Mouse (Mus musculus): ENCODE measurements around the gene Ppara. TPM values are rescaled to one million over a fixed set of nuclear protein-coding genes. Genes with fewer than 3 reads are reported as not detected.

Gene Ppara
- total RNA-seq (2021) = 100 to 1,000 TPM in 1 of 2 experiments, 10 to 100 TPM in 1; 30.9 to 107 TPM
- long read RNA-seq, experiment 1, partial matches to known transcripts = 8 of 25 reads
- long read RNA-seq, experiment 1, other reads (novel, unspliced or antisense) = 9 of 25 reads
- long read RNA-seq, experiment 2, transcript Ppara-202 (8 exons, 3,413 nt) = major isoform, 28 of 76 reads
- long read RNA-seq, experiment 2, transcript Ppara-203 (8 exons, 2,519 nt) = minor isoform, 10 of 76 reads
- long read RNA-seq, experiment 2, partial matches to known transcripts = 8 of 76 reads
- long read RNA-seq, experiment 2, other reads (novel, unspliced or antisense) = 28 of 76 reads

DNA sequence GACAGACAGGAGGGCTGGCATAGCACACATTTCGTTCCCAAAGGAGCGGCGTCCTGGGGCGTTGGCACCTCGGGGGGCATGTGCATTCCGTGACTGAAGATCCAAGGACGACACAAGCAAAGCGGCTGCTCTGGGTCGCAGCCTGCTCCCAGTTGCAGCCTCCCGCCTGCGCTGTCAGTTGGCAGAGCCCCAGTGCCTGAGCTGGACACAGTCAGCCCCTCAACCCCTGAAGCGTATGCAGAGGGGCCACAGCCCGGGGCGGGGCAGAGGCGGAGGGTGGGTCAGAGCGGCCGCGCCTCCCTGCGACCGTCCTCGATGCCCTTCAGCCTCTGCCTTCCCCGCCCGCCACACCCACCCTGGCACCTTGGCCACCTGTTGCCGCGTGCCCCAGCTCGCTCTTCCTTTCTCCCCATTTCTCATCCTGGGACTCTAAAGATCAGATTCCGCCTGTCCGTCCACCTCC lies at the start of gene Ppara:
TSS of gene Ppara (plus strand) at position 413 of the 463 bp plus-strand sequence.
- no peak for DNase-seq (ENCODE audit: low spot score in 2 of 2)

DNA sequence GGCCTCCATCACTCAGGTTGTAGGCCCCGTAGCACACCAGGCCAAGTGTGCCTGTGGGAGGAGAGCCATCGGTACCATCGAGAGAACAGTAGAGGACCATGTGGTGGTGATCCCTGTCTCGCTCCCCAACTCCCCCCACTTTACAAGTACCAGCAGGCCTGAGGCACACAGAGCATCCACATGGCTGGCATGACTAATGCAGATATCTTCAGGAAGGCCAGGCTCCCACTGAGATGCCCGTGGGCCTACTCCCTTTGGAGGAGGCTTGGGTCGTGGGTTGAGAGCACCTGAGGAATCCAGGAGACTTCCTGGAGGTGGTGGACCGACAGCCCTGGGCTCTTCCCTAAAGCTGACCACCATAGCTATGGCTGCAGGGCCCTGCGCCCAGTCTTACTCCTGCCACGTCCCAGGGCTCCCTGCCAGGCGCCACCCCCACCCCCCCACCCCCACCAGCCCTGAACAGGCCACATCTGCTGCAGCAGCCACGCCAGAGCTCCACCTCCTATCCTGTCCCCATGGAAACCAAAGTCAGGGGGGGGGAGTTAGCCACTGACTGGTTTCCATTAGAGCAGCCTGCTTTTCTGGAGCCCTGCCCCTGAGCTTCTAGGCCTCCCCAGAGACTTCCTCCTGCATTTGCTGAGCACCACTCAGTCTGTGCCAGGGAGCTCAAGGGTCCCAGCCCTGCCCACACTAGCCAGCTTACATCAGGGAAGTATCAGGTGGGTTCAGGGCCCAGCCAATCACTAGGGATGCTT lies 48.0 kb upstream of the Ppara start:
- DNase-seq (ENCODE audit: low spot score in 2 of 2) = no peak

DNA sequence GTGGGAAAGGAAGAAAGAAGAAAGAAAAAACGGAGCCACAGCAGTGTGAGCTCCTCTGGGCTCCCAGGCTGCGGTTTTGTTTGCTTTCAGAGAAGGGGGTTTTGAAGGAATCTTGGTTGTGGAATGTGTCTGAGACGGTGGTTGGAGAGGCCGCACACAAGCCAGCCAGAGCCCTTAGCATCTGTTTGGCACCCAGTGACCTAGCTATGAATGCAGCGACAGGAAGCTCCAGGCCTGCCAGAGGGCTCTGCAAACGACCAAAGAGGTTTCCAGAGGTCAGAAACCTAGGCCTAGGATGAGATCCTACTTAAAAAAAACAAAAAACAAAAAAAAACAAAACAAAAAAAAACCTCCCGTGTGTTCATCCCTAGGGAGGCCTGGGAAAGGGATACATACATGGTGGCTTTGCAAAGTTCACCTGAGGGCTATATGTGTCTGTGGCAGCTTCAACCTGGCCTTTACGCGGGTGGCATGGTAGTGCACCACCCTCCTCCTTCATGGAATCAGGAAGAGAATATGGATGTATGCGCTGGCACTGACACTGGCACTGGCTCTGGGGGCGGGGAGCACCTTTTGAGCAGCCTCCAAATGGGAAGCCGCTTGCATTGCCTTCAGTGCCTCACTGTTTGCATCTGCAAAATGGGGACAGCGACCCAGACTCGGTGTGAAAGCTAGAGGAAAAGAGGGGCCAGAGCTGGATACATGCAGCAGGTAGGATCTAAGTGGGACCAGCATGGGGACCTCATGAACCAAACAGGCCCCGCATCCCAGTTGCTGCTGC lies 47.0 kb upstream of the Ppara start:
- DNase-seq (ENCODE audit: low spot score in 2 of 2) = no peak

DNA sequence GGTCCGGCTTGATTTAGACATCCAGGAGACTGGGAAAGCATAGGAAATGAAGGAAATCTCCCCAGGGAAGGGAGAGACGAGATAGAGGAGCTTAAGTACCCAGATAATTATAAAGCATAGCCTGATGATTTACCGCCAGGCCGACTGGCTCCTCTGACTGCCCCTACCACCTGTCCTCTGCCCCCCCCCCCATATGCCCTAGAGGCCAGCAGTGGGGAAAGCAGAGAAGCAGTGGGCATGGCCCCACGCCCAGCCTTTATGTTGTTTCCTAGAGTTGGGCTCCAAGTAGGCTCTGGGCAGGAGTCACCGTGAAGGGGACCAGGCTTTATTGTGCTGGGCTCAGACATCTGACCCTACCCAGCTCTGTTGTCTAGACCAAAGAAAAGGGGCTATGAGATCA lies 46.0 kb upstream of the Ppara start:
- no peak for DNase-seq (ENCODE audit: low spot score in 2 of 2)

DNA sequence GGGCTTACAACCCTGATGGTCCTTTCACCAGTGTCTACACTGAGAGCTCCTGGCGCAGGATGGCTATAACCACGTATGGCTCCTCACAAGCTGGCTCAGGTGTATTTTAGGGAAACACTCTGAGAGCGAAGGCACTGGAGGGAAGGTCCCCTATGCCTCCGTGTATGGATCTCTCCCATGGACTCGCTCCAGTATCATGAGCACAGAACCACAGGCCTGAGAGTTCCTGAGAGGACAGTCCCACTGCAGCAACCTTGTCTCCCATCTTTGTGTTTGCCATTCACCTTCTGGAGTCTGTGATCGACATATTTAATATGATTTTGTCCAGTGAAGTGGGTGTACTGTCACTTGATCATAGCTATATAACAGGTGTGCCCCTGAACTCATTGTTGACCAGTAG lies 45.3 kb upstream of the Ppara start:
- no peak for DNase-seq (ENCODE audit: low spot score in 2 of 2)

DNA sequence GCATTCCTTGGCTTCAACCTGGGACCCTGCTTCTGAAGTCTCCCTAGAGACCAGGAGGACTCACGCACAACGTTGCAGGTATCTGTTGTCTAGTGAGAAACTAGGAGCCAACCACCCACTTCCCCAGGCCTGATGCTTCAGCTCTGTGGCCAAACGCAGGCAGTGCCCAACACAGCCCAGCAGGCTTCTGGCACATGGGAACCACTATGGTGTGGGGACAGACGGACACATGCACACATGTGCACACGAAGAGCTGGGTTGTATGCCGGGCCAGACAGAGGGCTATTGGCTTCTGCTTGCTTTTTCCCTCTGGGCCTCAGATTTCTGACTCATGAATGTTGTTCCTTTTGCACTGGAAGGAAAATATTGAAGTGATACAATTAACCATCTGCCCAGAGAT lies 44.7 kb upstream of the Ppara start:
- no peak for DNase-seq (ENCODE audit: low spot score in 2 of 2)

DNA sequence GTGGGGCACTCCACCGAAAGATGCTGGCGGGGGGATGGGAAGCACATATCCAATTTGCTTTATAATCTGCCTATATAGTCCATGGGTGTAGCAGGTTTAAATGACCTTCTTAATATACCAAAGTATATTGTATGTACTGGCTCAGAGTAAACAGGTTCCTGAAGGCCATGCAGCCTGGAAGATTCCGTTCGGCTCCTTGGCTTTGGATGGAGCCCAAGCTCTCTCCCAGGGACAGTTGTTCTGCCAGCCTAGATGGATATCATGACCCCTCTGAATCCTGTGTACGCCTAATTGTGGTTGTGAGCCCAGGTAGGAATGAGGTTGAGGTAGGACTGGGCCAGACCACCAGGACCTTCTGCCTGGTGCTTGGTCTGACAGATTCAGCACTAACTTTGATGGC lies 43.9 kb upstream of the Ppara start:
- DNase-seq (ENCODE audit: low spot score in 2 of 2) = no peak

DNA sequence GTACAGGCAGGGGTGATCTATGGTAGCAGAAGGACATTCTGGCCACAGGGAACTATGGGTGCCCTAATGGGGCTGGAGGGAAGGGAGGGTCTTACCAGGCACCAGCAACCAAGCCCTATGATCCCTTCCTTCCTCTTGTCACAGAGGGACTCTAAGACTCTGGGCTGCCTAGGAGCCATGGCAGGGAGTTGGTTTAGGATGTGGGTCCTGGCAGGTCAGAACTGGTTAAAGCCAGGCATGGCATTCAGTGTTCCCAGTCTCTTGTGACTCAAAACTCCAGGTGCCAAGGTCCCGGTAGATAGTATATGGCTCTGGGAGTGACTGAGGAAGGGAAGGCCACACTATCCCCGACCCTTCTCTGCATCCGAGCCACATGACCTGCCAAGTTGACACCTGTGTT lies 41.7 kb upstream of the Ppara start:
- DNase-seq (ENCODE audit: low spot score in 2 of 2) = no peak

DNA sequence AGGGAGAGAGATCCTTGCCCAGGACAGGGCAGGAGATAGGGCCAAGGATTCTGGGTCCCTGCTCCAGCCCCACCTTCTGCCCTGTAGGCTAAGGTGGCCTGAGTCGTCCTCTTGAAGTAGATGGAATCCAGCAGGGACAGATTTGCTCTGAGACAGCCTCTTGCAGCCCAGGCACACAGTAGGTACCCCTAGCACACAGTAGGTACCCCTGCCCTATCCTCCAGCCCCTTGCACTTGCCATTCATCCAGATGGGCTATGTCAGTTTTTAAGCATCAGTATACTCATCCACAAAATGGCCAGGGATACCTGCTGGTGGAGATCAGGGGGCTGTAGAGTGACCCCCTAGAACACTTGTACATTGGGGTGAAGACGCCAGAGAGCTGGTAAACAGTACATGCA lies 41.0 kb upstream of the Ppara start:
- DNase-seq (ENCODE audit: low spot score in 2 of 2) = no peak

DNA sequence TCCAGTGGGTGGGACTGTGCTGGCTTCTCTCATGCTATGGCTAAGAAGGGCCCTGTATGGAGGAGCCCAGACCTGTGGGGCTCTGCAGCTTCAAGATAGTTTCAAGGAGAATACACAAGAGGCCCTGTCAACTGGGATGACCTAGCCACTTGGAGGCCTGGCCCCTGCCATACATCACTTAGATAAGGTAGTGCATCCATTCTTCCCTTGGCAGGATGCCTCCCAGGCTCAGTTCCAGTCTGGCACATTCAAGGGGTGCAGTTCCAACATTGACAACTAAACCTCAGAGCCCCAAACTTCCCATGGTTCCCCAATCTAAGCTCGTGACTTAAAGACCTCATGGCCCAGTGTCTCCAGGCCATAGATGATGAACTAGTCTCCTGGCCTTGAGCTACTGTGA lies 40.4 kb upstream of the Ppara start:
- no peak for DNase-seq (ENCODE audit: low spot score in 2 of 2)

DNA sequence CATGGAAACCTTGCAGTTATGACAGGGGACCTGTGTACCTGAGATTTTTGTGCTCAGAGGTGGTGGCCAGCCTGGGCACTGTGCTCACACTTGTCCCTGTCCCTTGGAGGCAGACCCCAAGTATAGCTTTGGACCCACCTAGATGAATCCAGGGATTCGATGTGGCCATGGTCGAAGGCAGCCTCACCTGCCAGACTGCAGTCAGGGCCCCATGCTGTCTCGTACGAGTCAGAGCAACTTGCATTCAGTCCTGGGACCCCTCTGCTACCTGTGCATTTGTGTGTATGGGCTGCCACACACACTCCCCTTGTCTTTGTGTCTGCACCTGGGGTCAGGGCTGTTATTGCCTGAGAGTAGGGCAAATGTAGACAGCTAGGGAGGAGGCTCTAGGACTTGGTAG lies 39.5 kb upstream of the Ppara start:
- DNase-seq (ENCODE audit: low spot score in 2 of 2) = no peak

DNA sequence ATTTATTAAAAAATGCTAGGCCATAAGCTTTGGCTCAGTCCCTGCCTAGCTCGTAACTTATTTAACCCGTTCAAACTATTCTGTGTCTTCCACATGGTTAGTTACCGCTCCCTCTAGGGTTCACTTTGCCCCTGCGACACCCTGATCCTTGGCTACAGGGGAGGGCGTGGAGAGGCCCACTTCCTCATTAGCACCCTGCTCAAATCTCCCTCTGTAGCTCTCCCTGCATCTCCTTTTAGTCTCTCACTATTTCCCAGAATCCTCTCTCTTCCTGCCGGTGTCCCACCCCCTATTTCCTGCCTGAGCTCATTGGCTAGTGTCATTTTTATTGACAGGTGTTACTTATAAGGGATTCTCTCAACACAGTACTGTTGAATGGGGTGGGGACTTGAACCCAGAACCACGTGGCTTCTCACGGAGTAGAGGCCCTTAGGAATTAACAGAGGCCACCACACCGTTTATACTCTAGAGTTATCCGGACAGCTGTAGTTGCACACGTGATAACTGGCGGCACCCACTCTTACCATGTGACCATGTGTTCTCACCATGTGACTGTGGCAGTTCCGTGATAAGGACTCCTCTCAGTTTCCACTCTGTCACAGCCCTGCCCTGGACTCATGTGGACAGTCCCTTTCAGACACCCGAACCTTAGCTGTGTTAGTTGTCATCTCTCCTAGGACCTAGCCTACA lies 36.3 kb upstream of the Ppara start:
- no peak for DNase-seq (ENCODE audit: low spot score in 2 of 2)

DNA sequence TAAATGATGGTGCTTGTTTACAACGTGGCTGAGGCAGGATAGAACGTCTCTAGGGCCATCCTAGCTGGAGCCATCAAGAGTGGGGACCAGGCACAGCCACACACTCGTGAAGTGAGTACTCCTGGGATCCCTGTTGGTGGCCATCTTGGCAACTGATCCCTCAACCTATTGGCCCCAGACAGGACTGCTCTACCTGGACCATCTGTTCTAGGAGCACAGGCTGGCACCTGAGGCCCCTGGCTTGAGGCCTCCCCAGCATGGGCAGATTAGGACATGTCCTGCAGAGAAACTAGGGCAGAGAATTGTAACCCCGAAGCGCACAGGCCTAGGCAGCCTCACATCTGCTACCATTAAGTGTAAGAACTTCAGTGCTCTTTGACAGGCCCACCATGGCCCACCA lies 35.3 kb upstream of the Ppara start:
- no peak for DNase-seq (ENCODE audit: low spot score in 2 of 2)

DNA sequence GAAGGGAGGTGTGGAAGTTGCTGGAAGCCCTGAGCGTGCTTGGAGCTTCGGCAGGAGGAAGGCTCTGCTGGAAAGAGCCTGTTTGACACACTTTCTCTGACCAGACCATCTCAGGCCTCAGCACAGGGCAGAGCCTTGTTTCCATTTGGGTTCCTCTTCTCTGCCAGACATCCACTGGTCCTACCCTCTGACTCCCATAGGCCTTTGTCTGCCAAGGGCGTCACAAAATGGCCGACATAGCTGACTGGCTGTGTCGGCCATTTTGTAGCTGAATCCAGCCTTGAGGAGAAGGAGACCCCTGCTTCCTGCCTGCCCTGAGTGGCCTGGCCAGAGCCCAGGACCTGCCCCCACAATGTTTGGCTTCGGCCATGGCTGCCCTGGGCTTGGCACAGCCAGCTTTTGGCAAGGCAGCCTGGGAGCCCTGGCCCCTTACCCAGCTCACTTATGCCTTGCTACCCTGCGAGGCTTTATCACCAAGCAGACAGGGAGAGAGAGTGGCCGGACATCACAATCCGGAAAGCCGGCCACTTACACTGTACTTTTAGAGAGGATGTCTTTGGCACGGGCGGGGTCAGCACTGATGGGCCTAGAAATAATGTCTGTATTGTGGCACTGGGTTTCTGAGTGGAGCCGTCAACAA lies 34.8 kb upstream of the Ppara start:
- no peak for DNase-seq (ENCODE audit: low spot score in 2 of 2)

DNA sequence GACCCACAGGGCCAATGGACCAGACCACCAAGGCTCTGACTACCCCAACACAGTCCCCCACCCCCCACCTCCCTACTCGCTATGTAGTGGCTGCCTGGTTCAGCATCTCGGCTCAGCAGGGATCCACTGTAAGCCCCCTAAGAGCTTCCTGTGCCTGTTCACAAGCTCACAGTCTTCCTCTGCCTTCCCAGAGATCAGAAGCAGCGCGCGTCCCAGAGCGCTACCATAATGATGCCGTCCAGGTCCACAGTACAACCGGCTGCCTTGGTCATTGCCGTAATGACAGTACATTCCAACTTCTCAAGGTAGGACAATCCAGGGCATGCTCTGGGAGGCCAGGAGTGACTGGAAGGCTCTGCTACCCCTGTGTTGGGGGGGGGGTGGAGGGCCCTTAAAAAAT lies 34.1 kb upstream of the Ppara start:
- no peak for DNase-seq (ENCODE audit: low spot score in 2 of 2)

DNA sequence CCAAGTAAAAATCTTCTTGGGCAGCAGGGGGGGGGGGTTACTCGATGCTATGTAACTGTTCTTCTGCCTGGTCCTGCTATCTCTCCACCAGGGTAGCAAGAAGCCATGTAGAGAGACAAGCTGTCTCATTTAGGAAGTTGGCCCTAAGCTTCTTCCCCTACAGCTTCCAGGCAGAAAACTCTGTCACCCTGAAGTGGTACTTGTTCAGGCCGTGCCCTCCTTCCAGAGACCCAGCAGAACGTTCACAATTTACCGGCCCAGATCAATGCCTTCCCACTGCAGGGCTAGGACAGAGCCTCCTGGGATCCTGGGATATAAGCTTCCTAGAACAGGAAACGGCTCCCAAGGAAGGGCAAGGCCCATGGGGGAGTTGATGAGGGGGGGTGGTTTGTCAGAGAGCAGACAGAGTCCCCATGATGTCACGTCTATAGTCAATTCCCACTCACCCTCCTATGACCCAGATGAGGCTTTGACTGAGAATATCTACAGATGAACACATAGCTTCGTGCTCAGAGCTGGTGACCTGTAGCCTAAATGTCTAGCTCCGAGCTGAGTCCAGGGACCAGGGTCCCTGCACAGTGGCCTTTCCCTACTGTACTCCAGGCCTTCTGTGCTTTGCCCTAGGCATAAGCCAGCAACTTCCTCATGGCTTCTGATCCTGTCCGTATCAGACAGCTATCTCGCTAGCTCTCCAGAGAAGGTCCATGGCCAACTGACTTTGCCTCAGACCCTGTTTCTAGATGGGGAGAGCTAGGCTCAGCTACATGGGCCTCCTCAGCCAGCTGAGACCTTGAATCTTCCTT lies 33.5 kb upstream of the Ppara start:
- DNase-seq (ENCODE audit: low spot score in 2 of 2) = no peak

DNA sequence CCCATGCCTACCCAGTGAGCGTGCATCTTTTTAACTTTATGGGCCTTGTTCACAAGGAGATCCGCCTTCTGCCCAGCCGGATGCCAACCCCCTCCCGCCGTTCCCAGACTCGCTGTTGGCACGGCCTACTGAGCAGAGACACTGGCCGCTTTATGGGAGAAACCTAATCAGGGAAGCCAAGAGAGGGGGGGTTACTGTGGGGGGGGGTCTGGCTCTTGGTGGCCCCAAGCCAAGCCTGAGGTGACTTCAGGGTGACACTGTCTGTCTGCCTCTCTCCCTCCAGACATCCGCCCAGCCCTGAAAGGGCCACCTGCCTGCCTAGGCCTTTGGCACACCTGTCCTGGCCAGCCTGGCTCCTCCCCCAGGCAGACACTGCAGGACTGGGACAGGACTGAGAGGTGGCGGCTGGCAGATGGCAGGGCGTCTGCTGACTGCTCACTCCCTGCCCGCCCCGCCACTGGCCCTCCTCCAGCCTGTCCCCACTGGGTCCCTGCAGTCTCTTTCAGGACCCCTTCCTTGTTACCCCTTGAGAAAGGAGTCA lies 32.3 kb upstream of the Ppara start:
- no peak for DNase-seq (ENCODE audit: low spot score in 2 of 2)

DNA sequence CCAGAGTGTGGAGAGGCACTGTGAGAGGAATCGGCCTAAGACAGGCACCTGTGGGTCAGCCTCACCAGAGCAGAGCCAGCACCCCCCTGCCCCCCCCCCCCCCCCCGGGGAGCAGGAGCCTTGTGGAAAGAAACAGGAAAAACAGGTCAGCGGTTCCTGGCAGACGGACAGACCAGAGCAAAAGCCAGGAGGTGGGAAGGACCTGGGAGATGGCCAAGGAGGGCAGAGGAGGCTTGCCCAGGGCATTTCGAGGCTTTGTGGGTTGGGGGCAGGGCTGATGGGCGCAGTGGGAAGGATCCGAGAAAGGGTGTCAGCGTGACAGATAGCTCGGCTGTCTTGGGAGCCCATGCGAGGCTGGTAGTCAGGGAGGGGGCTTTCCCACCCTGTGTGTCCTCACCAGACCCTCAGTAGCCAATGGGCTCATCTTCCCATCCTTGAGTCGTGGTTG lies 31.6 kb upstream of the Ppara start:
- no peak for DNase-seq (ENCODE audit: low spot score in 2 of 2)

DNA sequence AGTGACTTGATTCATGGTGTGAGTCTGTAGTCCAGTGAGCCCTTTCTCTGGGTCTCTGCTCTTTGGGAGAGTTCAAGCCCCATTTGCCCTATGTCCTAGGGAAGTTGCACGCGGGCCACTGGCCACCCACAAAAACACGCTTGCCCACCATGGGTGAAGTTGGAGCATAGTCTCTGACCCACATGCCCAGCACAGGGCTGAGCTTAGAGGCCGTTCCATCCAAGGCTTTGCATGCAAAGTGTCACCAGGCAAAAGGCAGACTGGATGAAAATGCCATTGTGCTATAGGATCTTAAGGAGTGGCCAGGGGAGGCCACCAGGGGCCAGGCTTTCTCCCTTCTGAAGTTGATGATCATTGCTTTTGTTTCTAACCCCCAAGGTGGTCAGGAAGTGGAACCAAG lies 30.9 kb upstream of the Ppara start:
- no peak for DNase-seq (ENCODE audit: low spot score in 2 of 2)

Measured in adrenal gland, adult 18-20 months (tissue).